Mouse (Mus musculus): ENCODE measurements around the gene Rhpn2. TPM values are rescaled to one million over a fixed set of nuclear protein-coding genes. Genes with fewer than 3 reads are reported as not detected.

Gene Rhpn2
- polyA plus RNA-seq (2014; fragmentation: Illumina TruSeq; extraction: RNeasy Lipid Tissue Mini Kit (QIAGEN cat#74804); ENCODE audit: low read depth, low replicate concordance), result 4.0 TPM

GRCm38 (mm10) chr7:35333692-35334526 is at the start of gene Rhpn2:
TSS of gene Rhpn2 (plus strand) at chr7:35334170.

GRCm38 (mm10) chr7:35317729-35318609 is 16.0 kb upstream of the Rhpn2 start, which contains the start of gene Gpatch1:
TSS of gene Gpatch1 (minus strand) at chr7:35318440.

GRCm38 (mm10) chr7:35396542-35397168 is 62.7 kb downstream of the Rhpn2 start, which contains the start of the genes Faap24 and Cep89:
TSS of gene Faap24 (minus strand) at chr7:35396836.
TSS of gene Cep89 (plus strand) at chr7:35397035.

Other genes with a start within 250 kb of the Rhpn2 start
- gene Cebpa, start 214.9 kb upstream of the Rhpn2 start, polyA plus RNA-seq (2014; fragmentation: Illumina TruSeq; extraction: RNeasy Lipid Tissue Mini Kit (QIAGEN cat#74804); ENCODE audit: low read depth, low replicate concordance), result 6.9 TPM
- 0.68 TPM for gene Slc7a10, start 147.8 kb upstream of the Rhpn2 start, polyA plus RNA-seq (2014; fragmentation: Illumina TruSeq; extraction: RNeasy Lipid Tissue Mini Kit (QIAGEN cat#74804); ENCODE audit: low read depth, low replicate concordance)
- gene Lrp3, start 118.7 kb upstream of the Rhpn2 start, polyA plus RNA-seq (2014; fragmentation: Illumina TruSeq; extraction: RNeasy Lipid Tissue Mini Kit (QIAGEN cat#74804); ENCODE audit: low read depth, low replicate concordance), result 8.7 TPM
- gene Gpatch1, start 15.7 kb upstream of the Rhpn2 start, polyA plus RNA-seq (2014; fragmentation: Illumina TruSeq; extraction: RNeasy Lipid Tissue Mini Kit (QIAGEN cat#74804); ENCODE audit: low read depth, low replicate concordance), result 11.2 TPM
- gene Faap24, start 62.7 kb downstream of the Rhpn2 start, polyA plus RNA-seq (2014; fragmentation: Illumina TruSeq; extraction: RNeasy Lipid Tissue Mini Kit (QIAGEN cat#74804); ENCODE audit: low read depth, low replicate concordance), result 2.5 TPM
- 14.3 TPM for gene Cep89, start 62.9 kb downstream of the Rhpn2 start, polyA plus RNA-seq (2014; fragmentation: Illumina TruSeq; extraction: RNeasy Lipid Tissue Mini Kit (QIAGEN cat#74804); ENCODE audit: low read depth, low replicate concordance)
- gene Slc7a9, start 114.6 kb downstream of the Rhpn2 start, polyA plus RNA-seq (2014; fragmentation: Illumina TruSeq; extraction: RNeasy Lipid Tissue Mini Kit (QIAGEN cat#74804); ENCODE audit: low read depth, low replicate concordance), result not detected
- gene Tdrd12, start 203.6 kb downstream of the Rhpn2 start, polyA plus RNA-seq (2014; fragmentation: Illumina TruSeq; extraction: RNeasy Lipid Tissue Mini Kit (QIAGEN cat#74804); ENCODE audit: low read depth, low replicate concordance), result not detected
- gene Nudt19, start 222.1 kb downstream of the Rhpn2 start, polyA plus RNA-seq (2014; fragmentation: Illumina TruSeq; extraction: RNeasy Lipid Tissue Mini Kit (QIAGEN cat#74804); ENCODE audit: low read depth, low replicate concordance), result 74.8 TPM

All from heart, adult 10 weeks (tissue).